Mouse (Mus musculus): ENCODE data around the gene F3. TPM values are rescaled to one million over a fixed set of nuclear protein-coding genes. Genes with fewer than 3 reads are reported as not detected.

F3 gene
- polyA plus RNA-seq, 1 experiment from 2014 or later: 99.3 TPM

GRCm38 (mm10) chr3:121703155-121703879, 20.0 kb upstream of the F3 start:
- no peaks in the 10 kb centered on the region for H3K36me3 ChIP-seq (ENCODE audit: insufficient read depth, low read length)

GRCm38 (mm10) chr3:121703880-121704243, 19.5 kb upstream of the F3 start:
- TF ChIP-seq EP300 (IDR thresholded peaks at IDR 0.05): no peak
- no peak for TF ChIP-seq CTCF (IDR thresholded peaks at IDR 0.05)
- no peaks in the 10 kb centered on the region for H3K36me3 ChIP-seq (ENCODE audit: insufficient read depth, low read length)
- H3K4me1 ChIP-seq (ENCODE audit: insufficient read depth, low read depth, low read length): no peaks in the 10 kb centered on the region
- no peak overlapping the region for H3K4me2 ChIP-seq (replicated peaks; ENCODE audit: low read depth, low read length)
- WGBS: 83% methylated on average over 3 of the region's 3 CpGs
- ATAC-seq (no peak), DNase-seq (ENCODE audit: low spot score) (no peak)
- no peak overlapping the region for H3K4me3 ChIP-seq (ENCODE audit: low read depth, low read length)
- no peaks in the 10 kb centered on the region for H3K9me3 ChIP-seq (ENCODE audit: low read length)
- H3K27me3 ChIP-seq (replicated peaks; ENCODE audit: insufficient read depth, low read length): no peaks in the 10 kb centered on the region
- no peak overlapping the region for H3K27ac ChIP-seq (ENCODE audit: low read length)
- H3K9ac ChIP-seq (replicated peaks; ENCODE audit: low read depth): no peak overlapping the region

More at GRCm38 (mm10) chr3:121703155-121703879, 20.0 kb upstream of the F3 start:
- Histone ChIP-seq H3K27ac (ENCODE audit: low read length) (no peak overlapping the region), H3K4me3 (ENCODE audit: low read depth, low read length) (no peak overlapping the region), H3K4me1 (ENCODE audit: insufficient read depth, low read depth, low read length) (no peaks in the 10 kb centered on the region), H3K27me3 (replicated peaks; ENCODE audit: insufficient read depth, low read length) (no peaks in the 10 kb centered on the region), H3K9me3 (ENCODE audit: low read length) (no peaks in the 10 kb centered on the region), H3K9ac (replicated peaks; ENCODE audit: low read depth) (no peak overlapping the region), H3K4me2 (replicated peaks; ENCODE audit: low read depth, low read length) (no peak overlapping the region)
- DNase-seq (ENCODE audit: low spot score) (no peak), ATAC-seq (no peak)
- TF ChIP-seq CTCF (IDR thresholded peaks at IDR 0.05) (no peak), EP300 (IDR thresholded peaks at IDR 0.05) (no peak)
- 83% methylated on average over 7 of the region's 7 CpGs for WGBS

- DNase-seq (ENCODE audit: low spot score): no peak
- H3K4me3 ChIP-seq (ENCODE audit: low read depth, low read length): no peak overlapping the region
- H3K27me3 ChIP-seq (replicated peaks; ENCODE audit: insufficient read depth, low read length): no peaks in the 10 kb centered on the region
- no peak for ATAC-seq
- no peak for TF ChIP-seq CTCF (IDR thresholded peaks at IDR 0.05)
- no peak for TF ChIP-seq EP300 (IDR thresholded peaks at IDR 0.05)
- no peaks in the 10 kb centered on the region for H3K9me3 ChIP-seq (ENCODE audit: low read length)
- H3K9ac ChIP-seq (replicated peaks; ENCODE audit: low read depth): no peak overlapping the region
- H3K36me3 ChIP-seq (ENCODE audit: insufficient read depth, low read length): no peaks in the 10 kb centered on the region
- no peaks in the 10 kb centered on the region for H3K4me1 ChIP-seq (ENCODE audit: insufficient read depth, low read depth, low read length)
- H3K27ac ChIP-seq (ENCODE audit: low read length): no peak overlapping the region
- H3K4me2 ChIP-seq (replicated peaks; ENCODE audit: low read depth, low read length): no peak overlapping the region
- WGBS: 44% methylated on average over 5 of the region's 5 CpGs
Measured at GRCm38 (mm10) chr3:121706087-121706486, 17.2 kb upstream of the F3 start.

GRCm38 (mm10) chr3:121707106-121707505, 16.2 kb upstream of the F3 start:
- TF ChIP-seq CTCF (IDR thresholded peaks at IDR 0.05) (no peak), EP300 (IDR thresholded peaks at IDR 0.05) (no peak)
- no peak for ATAC-seq
- Histone ChIP-seq H3K27ac (ENCODE audit: low read length) (no peak overlapping the region), H3K4me2 (replicated peaks; ENCODE audit: low read depth, low read length) (no peak overlapping the region), H3K9me3 (ENCODE audit: low read length) (no peaks in the 10 kb centered on the region), H3K4me1 (ENCODE audit: insufficient read depth, low read depth, low read length) (no peaks in the 10 kb centered on the region), H3K27me3 (replicated peaks; ENCODE audit: insufficient read depth, low read length) (no peaks in the 10 kb centered on the region), H3K36me3 (ENCODE audit: insufficient read depth, low read length) (no peaks in the 10 kb centered on the region), H3K9ac (replicated peaks; ENCODE audit: low read depth) (no peak overlapping the region), H3K4me3 (ENCODE audit: low read depth, low read length) (no peak overlapping the region)
- DNase-seq (ENCODE audit: low spot score): no peak
- WGBS: 89% methylated on average over 4 of the region's 4 CpGs

- 0 out of 2 replicates have a peak, but pooled peaks cover 6% of the 10 kb centered on the region for H3K4me1 ChIP-seq (ENCODE audit: insufficient read depth, low read depth, low read length)
- DNase-seq (ENCODE audit: low spot score): no peak
- no peaks in the 10 kb centered on the region for H3K36me3 ChIP-seq (ENCODE audit: insufficient read depth, low read length)
- H3K4me3 ChIP-seq (ENCODE audit: low read depth, low read length): no peak overlapping the region
- no peak overlapping the region for H3K9ac ChIP-seq (replicated peaks; ENCODE audit: low read depth)
- H3K27me3 ChIP-seq (replicated peaks; ENCODE audit: insufficient read depth, low read length): no peaks in the 10 kb centered on the region
- ATAC-seq: no peak
- WGBS: 83% methylated on average over 7 of the region's 7 CpGs
- H3K4me2 ChIP-seq (replicated peaks; ENCODE audit: low read depth, low read length): no peak overlapping the region
- no peak overlapping the region for H3K27ac ChIP-seq (ENCODE audit: low read length)
- no peak for TF ChIP-seq CTCF (IDR thresholded peaks at IDR 0.05)
- no peak for TF ChIP-seq EP300 (IDR thresholded peaks at IDR 0.05)
- H3K9me3 ChIP-seq (ENCODE audit: low read length): no peaks in the 10 kb centered on the region
Measured at GRCm38 (mm10) chr3:121710894-121711531, 12.3 kb upstream of the F3 start.

GRCm38 (mm10) chr3:121712222-121712621, 11.1 kb upstream of the F3 start:
- TF ChIP-seq EP300 (IDR thresholded peaks at IDR 0.05) (no peak), CTCF (IDR thresholded peaks at IDR 0.05) (no peak)
- H3K4me1 ChIP-seq (ENCODE audit: insufficient read depth, low read depth, low read length): 0 out of 2 replicates have a peak, but pooled peaks cover 6% of the 10 kb centered on the region
- H3K4me3 ChIP-seq (ENCODE audit: low read depth, low read length): no peak overlapping the region
- H3K9ac ChIP-seq (replicated peaks; ENCODE audit: low read depth): no peak overlapping the region
- H3K36me3 ChIP-seq (ENCODE audit: insufficient read depth, low read length): no peaks in the 10 kb centered on the region
- no peak for DNase-seq (ENCODE audit: low spot score)
- 52% methylated on average over 4 of the region's 4 CpGs for WGBS
- no peaks in the 10 kb centered on the region for H3K9me3 ChIP-seq (ENCODE audit: low read length)
- ATAC-seq: no peak
- H3K4me2 ChIP-seq (replicated peaks; ENCODE audit: low read depth, low read length): no peak overlapping the region
- no peak overlapping the region for H3K27ac ChIP-seq (ENCODE audit: low read length)
- H3K27me3 ChIP-seq (replicated peaks; ENCODE audit: insufficient read depth, low read length): no peaks in the 10 kb centered on the region

Measured in lung, postnatal 0 days (tissue).